Comparison of ENCODE assay signal across 29 mouse cellular contexts in the genomic region with DNA sequence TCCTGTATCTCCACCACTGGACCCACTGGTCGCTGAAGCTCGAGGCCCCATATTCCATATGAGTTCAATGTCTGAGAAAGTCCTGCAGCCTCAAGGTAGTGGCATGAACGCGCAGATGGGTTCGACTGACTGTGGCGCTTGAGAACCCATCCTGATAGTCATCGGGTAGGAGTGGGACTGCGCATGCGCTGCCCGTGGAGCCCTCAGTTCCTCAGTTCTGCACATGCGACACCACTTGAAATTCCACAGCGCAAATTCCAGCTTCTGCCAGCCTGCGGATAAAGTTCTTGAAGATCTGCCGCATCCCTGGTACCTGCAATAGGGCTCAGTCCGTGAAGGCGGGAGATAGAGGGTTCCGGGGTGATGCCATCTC. TPM values are rescaled to one million over a fixed set of nuclear protein-coding genes. Genes with fewer than 3 reads are reported as not detected.
DNase-seq lines count a peak whose midpoint lies in the region; ATAC-seq and TF ChIP-seq lines count a peak whose summit lies in the region.
"Had no signal": no experiment of that assay in that cellular context is flagged by ENCODE, and none has a peak within 500 bp of the region (broad histone marks: within the 10 kb centered on the region; RNA-seq: fewer than 3 reads in every experiment).

No protein-coding gene starts in this region.

- TF ChIP-seq EP300 in heart, postnatal 0 days (IDR thresholded peaks at IDR 0.05; ENCODE audit: low read depth) = no peak

- WGBS in heart, embryonic 12.5 days = 55% methylated on average over 17 of the region's 17 CpGs
- WGBS in heart, embryonic 11.5 days (ENCODE audit: insufficient replicate concordance) = 58% methylated on average over 17 of the region's 17 CpGs
- WGBS in heart, postnatal 0 days = 37% methylated on average over 17 of the region's 17 CpGs
- WGBS in midbrain, embryonic 11.5 days = 79% methylated on average over 17 of the region's 17 CpGs
- WGBS in midbrain, embryonic 13.5 days = 81% methylated on average over 17 of the region's 17 CpGs

- H3K9me3 ChIP-seq in heart, embryonic 12.5 days (replicated peaks) = peaks cover 4% of the 10 kb centered on the region
- no peaks in the 10 kb centered on the region for H3K9me3 ChIP-seq in heart, embryonic 11.5 days (replicated peaks; ENCODE audit: control insufficient read depth, low read length)
- H3K9me3 ChIP-seq in heart, postnatal 0 days (replicated peaks; ENCODE audit: control insufficient read depth, low read length) = no peaks in the 10 kb centered on the region
- no peaks in the 10 kb centered on the region for H3K9me3 ChIP-seq in midbrain, embryonic 11.5 days (ENCODE audit: control insufficient read depth, low read length)
- no peaks in the 10 kb centered on the region for H3K9me3 ChIP-seq in midbrain, embryonic 13.5 days
- H3K9me3 ChIP-seq: limb, embryonic 13.5 days; midbrain, embryonic 15.5 days; neural tube, embryonic 15.5 days had no signal

- no peak for ATAC-seq in heart, embryonic 12.5 days (ENCODE audit: insufficient number of reproducible peaks, low FRiP score)
- ATAC-seq in heart, embryonic 11.5 days (replicated peaks; ENCODE audit: insufficient number of reproducible peaks, low FRiP score, low TSS enrichment) = no peak
- ATAC-seq in heart, postnatal 0 days (ENCODE audit: insufficient read depth, low read depth) = peak; percentile 22; the same call in 1 of the 2 replicates
- no peak for ATAC-seq in midbrain, embryonic 11.5 days (ENCODE audit: low FRiP score)
- ATAC-seq in midbrain, embryonic 13.5 days = no peak
- ATAC-seq: forebrain, embryonic 16.5 days; hindbrain, embryonic 16.5 days; midbrain, embryonic 15.5 days had no signal

- no peak overlapping the region for H3K9ac ChIP-seq in heart, embryonic 12.5 days
- no peak overlapping the region for H3K9ac ChIP-seq in heart, embryonic 11.5 days (ENCODE audit: low read depth, low read length)
- H3K9ac ChIP-seq in heart, postnatal 0 days (replicated peaks; ENCODE audit: low read depth, low read length) = no peak overlapping the region
- no peak overlapping the region for H3K9ac ChIP-seq in midbrain, embryonic 11.5 days (ENCODE audit: low read length)
- no peak overlapping the region for H3K9ac ChIP-seq in midbrain, embryonic 13.5 days (replicated peaks)
- H3K9ac ChIP-seq: limb, embryonic 13.5 days; midbrain, embryonic 15.5 days; neural tube, embryonic 15.5 days had no signal

- H3K4me2 ChIP-seq in heart, embryonic 12.5 days = peak overlapping the region; percentile 28; the same call in 1 of the 2 replicates
- no peak overlapping the region for H3K4me2 ChIP-seq in heart, embryonic 11.5 days
- no peak overlapping the region for H3K4me2 ChIP-seq in heart, postnatal 0 days (ENCODE audit: low read depth, low read length)
- no peak overlapping the region for H3K4me2 ChIP-seq in midbrain, embryonic 11.5 days
- H3K4me2 ChIP-seq in midbrain, embryonic 13.5 days (replicated peaks) = no peak overlapping the region
- H3K4me2 ChIP-seq: limb, embryonic 13.5 days; liver, embryonic 11.5 days; midbrain, embryonic 15.5 days; neural tube, embryonic 15.5 days had no signal

- H3K27me3 ChIP-seq in heart, embryonic 12.5 days (replicated peaks) = peaks cover 10% of the 10 kb centered on the region; the same call in 1 of the 2 replicates
- H3K27me3 ChIP-seq in heart, embryonic 11.5 days (ENCODE audit: control insufficient read depth, insufficient read depth, low read length) = no peaks in the 10 kb centered on the region
- no peaks in the 10 kb centered on the region for H3K27me3 ChIP-seq in heart, postnatal 0 days (ENCODE audit: control insufficient read depth, insufficient read depth, low read length)
- H3K27me3 ChIP-seq in midbrain, embryonic 11.5 days (ENCODE audit: control insufficient read depth, insufficient read depth, low read length) = no peaks in the 10 kb centered on the region
- no peaks in the 10 kb centered on the region for H3K27me3 ChIP-seq in midbrain, embryonic 13.5 days
- H3K27me3 ChIP-seq: limb, embryonic 13.5 days; midbrain, embryonic 15.5 days; neural tube, embryonic 15.5 days had no signal

- no peak for TF ChIP-seq CTCF in heart, postnatal 0 days (IDR thresholded peaks at IDR 0.05; ENCODE audit: low read depth)

- no peaks in the 10 kb centered on the region for H3K36me3 ChIP-seq in heart, embryonic 12.5 days
- H3K36me3 ChIP-seq in heart, embryonic 11.5 days (ENCODE audit: control insufficient read depth, insufficient read depth, low read length) = no peaks in the 10 kb centered on the region
- H3K36me3 ChIP-seq in heart, postnatal 0 days (replicated peaks; ENCODE audit: control insufficient read depth, insufficient read depth, low read length) = no peaks in the 10 kb centered on the region
- no peaks in the 10 kb centered on the region for H3K36me3 ChIP-seq in midbrain, embryonic 11.5 days (ENCODE audit: control insufficient read depth, insufficient read depth, low read length)
- H3K36me3 ChIP-seq in midbrain, embryonic 13.5 days = no peaks in the 10 kb centered on the region
- H3K36me3 ChIP-seq: G1E; limb, embryonic 13.5 days; midbrain, embryonic 15.5 days; neural tube, embryonic 15.5 days had no signal

- DNase-seq in heart, postnatal 0 days (ENCODE audit: low spot score) = no peak
- no peak for DNase-seq in heart, postnatal 25 days (ENCODE audit: low spot score)
- peak; percentile 77 for DNase-seq in midbrain, embryonic 11.5 days (ENCODE audit: low spot score, missing footprints)
- peak; percentile 88 for DNase-seq in R1 (ENCODE audit: low read depth, low spot score)
- DNase-seq in urinary bladder, adult 2 months (ENCODE audit: low spot score) = no peak
- DNase-seq: adrenal gland, postnatal 14 days; cerebellum, adult 11-12 months; cerebellum, postnatal 10 days; gastrocnemius, adult 2 months; gastrocnemius, postnatal 36 days; kidney, adult 18-20 months; kidney, postnatal 4 days; retina, postnatal 1 day; right cerebral cortex, postnatal 14 days; thymus, postnatal 25 days had no signal

- H3K4me1 ChIP-seq in heart, embryonic 12.5 days (replicated peaks) = peaks cover 13% of the 10 kb centered on the region
- no peaks in the 10 kb centered on the region for H3K4me1 ChIP-seq in heart, embryonic 11.5 days (ENCODE audit: control insufficient read depth, insufficient read depth, low read length)
- H3K4me1 ChIP-seq in heart, postnatal 0 days (ENCODE audit: control insufficient read depth, insufficient read depth) = peaks cover 17% of the 10 kb centered on the region
- H3K4me1 ChIP-seq in midbrain, embryonic 11.5 days (ENCODE audit: control insufficient read depth, insufficient read depth, low read length) = no peaks in the 10 kb centered on the region
- no peaks in the 10 kb centered on the region for H3K4me1 ChIP-seq in midbrain, embryonic 13.5 days (replicated peaks)
- H3K4me1 ChIP-seq: limb, embryonic 13.5 days; midbrain, embryonic 15.5 days; neural tube, embryonic 15.5 days had no signal

- no peak overlapping the region for H3K4me3 ChIP-seq in heart, embryonic 12.5 days
- no peak overlapping the region for H3K4me3 ChIP-seq in heart, embryonic 11.5 days (ENCODE audit: low read depth, low read length)
- no peak overlapping the region for H3K4me3 ChIP-seq in heart, postnatal 0 days (ENCODE audit: low read depth, low read length)
- H3K4me3 ChIP-seq in midbrain, embryonic 11.5 days (ENCODE audit: low read depth, low read length) = no peak overlapping the region
- no peak overlapping the region for H3K4me3 ChIP-seq in midbrain, embryonic 13.5 days (replicated peaks)
- H3K4me3 ChIP-seq: erythroblast, embryonic 14.5 days; gastrocnemius, adult 2 months; heart, adult 2 months; limb, embryonic 13.5 days; midbrain, embryonic 15.5 days; neural tube, embryonic 15.5 days had no signal

- intact Hi-C loops in heart, postnatal 25 days (cut with DNase I) = no loop called here

- peak overlapping the region; percentile 48; the same call in 1 of the 2 replicates for H3K27ac ChIP-seq in heart, embryonic 12.5 days (ENCODE audit: poor library complexity, severe bottlenecking)
- H3K27ac ChIP-seq in heart, embryonic 11.5 days (ENCODE audit: low read depth, low read length) = no peak overlapping the region
- H3K27ac ChIP-seq in heart, postnatal 0 days (ENCODE audit: low read depth) = peak overlapping the region; percentile 77
- no peak overlapping the region for H3K27ac ChIP-seq in midbrain, embryonic 11.5 days (ENCODE audit: low read depth, low read length)
- H3K27ac ChIP-seq in midbrain, embryonic 13.5 days = no peak overlapping the region
- H3K27ac ChIP-seq: gastrocnemius, adult 2 months; heart, adult 2 months; limb, embryonic 13.5 days; macrophage; midbrain, embryonic 15.5 days; neural tube, embryonic 15.5 days had no signal

RNA-seq across cellular contexts. Expression of a gene that starts 16.6 kb away (rescaled TPM):
- polyA plus RNA-seq in heart, embryonic 12.5 days (2016; fragmentation: Nextera tagmentation; extraction: Ambion mirVana) = 7.5 and 9.0 TPM in 2 replicates
- polyA plus RNA-seq in heart, embryonic 11.5 days (2014; fragmentation: Nextera tagmentation; extraction: Ambion mirVana) = 4.6 and 5.2 TPM in 2 replicates
- 83.1 and 104 TPM in 2 replicates for total RNA-seq in heart, postnatal 0 days (2014; rRNA removed; ENCODE audit: low replicate concordance)
- 33.9 and 35.5 TPM in 2 replicates for polyA plus RNA-seq in heart, postnatal 0 days (2015; fragmentation: Nextera tagmentation; extraction: Ambion mirVana)
- 10 to 100 TPM; 25.7 to 28.8 TPM for total RNA-seq in heart, postnatal 25 days (2021)
- 7.4 and 9.1 TPM in 2 replicates for polyA plus RNA-seq in midbrain, embryonic 11.5 days (2014; fragmentation: Nextera tagmentation; extraction: Ambion mirVana)
- 2.9 and 4.0 TPM in 2 replicates for polyA plus RNA-seq in midbrain, embryonic 13.5 days (2015; fragmentation: Nextera tagmentation; extraction: Ambion mirVana)
- 22.8 and 28.7 TPM in 2 replicates for polyA plus RNA-seq in urinary bladder, adult 2 months (2012; rRNA removed)
- total RNA-seq: G1E; megakaryocyte-erythroid progenitor cell, adult 5-6 weeks had no signal
- polyA plus RNA-seq: G1E, macrophage had no signal

RNA-seq across cellular contexts. Expression of a gene that starts 23.0 kb away (rescaled TPM):
- polyA plus RNA-seq in heart, embryonic 12.5 days (2016; fragmentation: Nextera tagmentation; extraction: Ambion mirVana) = 12.1 and 12.9 TPM in 2 replicates
- polyA plus RNA-seq in heart, embryonic 11.5 days (2014; fragmentation: Nextera tagmentation; extraction: Ambion mirVana) = 11.9 and 13.4 TPM in 2 replicates
- 15.1 and 16.3 TPM in 2 replicates for total RNA-seq in heart, postnatal 0 days (2014; rRNA removed; ENCODE audit: low replicate concordance)
- 10.7 and 11.0 TPM in 2 replicates for polyA plus RNA-seq in heart, postnatal 0 days (2015; fragmentation: Nextera tagmentation; extraction: Ambion mirVana)
- 1 to 10 TPM; 5.0 to 5.2 TPM for total RNA-seq in heart, postnatal 25 days (2021)
- 13.1 and 15.0 TPM in 2 replicates for polyA plus RNA-seq in midbrain, embryonic 11.5 days (2014; fragmentation: Nextera tagmentation; extraction: Ambion mirVana)
- polyA plus RNA-seq in midbrain, embryonic 13.5 days (2015; fragmentation: Nextera tagmentation; extraction: Ambion mirVana) = 15.5 and 18.2 TPM in 2 replicates
- 18.2 and 26.4 TPM in 2 replicates for polyA plus RNA-seq in urinary bladder, adult 2 months (2012; rRNA removed)

RNA-seq across cellular contexts. Expression of a gene that starts 23.2 kb away (rescaled TPM):
- polyA plus RNA-seq in heart, embryonic 12.5 days (2016; fragmentation: Nextera tagmentation; extraction: Ambion mirVana) = 638 and 663 TPM in 2 replicates
- polyA plus RNA-seq in heart, embryonic 11.5 days (2014; fragmentation: Nextera tagmentation; extraction: Ambion mirVana) = 651 and 677 TPM in 2 replicates
- total RNA-seq in heart, postnatal 0 days (2014; rRNA removed; ENCODE audit: low replicate concordance) = 892 and 948 TPM in 2 replicates
- 1,914 and 1,978 TPM in 2 replicates for polyA plus RNA-seq in heart, postnatal 0 days (2015; fragmentation: Nextera tagmentation; extraction: Ambion mirVana)
- 100 to 1,000 TPM; 913 to 934 TPM for total RNA-seq in heart, postnatal 25 days (2021)
- 323 and 337 TPM in 2 replicates for polyA plus RNA-seq in midbrain, embryonic 11.5 days (2014; fragmentation: Nextera tagmentation; extraction: Ambion mirVana)
- polyA plus RNA-seq in midbrain, embryonic 13.5 days (2015; fragmentation: Nextera tagmentation; extraction: Ambion mirVana) = 465 and 479 TPM in 2 replicates
- 308 and 313 TPM in 2 replicates for polyA plus RNA-seq in urinary bladder, adult 2 months (2012; rRNA removed)

RNA-seq across cellular contexts. Expression of a gene that starts 23.8 kb away (rescaled TPM):
- 33.3 and 34.8 TPM in 2 replicates for polyA plus RNA-seq in heart, embryonic 12.5 days (2016; fragmentation: Nextera tagmentation; extraction: Ambion mirVana)
- 28.4 and 32.1 TPM in 2 replicates for polyA plus RNA-seq in heart, embryonic 11.5 days (2014; fragmentation: Nextera tagmentation; extraction: Ambion mirVana)
- 25.8 and 28.9 TPM in 2 replicates for total RNA-seq in heart, postnatal 0 days (2014; rRNA removed; ENCODE audit: low replicate concordance)
- polyA plus RNA-seq in heart, postnatal 0 days (2015; fragmentation: Nextera tagmentation; extraction: Ambion mirVana) = 21.1 and 23.0 TPM in 2 replicates
- total RNA-seq in heart, postnatal 25 days (2021) = 10 to 100 TPM; 18.3 to 18.8 TPM
- 31.5 and 34.6 TPM in 2 replicates for polyA plus RNA-seq in midbrain, embryonic 11.5 days (2014; fragmentation: Nextera tagmentation; extraction: Ambion mirVana)
- 63.7 TPM in 2 replicates for polyA plus RNA-seq in midbrain, embryonic 13.5 days (2015; fragmentation: Nextera tagmentation; extraction: Ambion mirVana)
- 50.0 and 61.3 TPM in 2 replicates for polyA plus RNA-seq in urinary bladder, adult 2 months (2012; rRNA removed)

RNA-seq across cellular contexts. Expression of a gene that starts 29.3 kb away (rescaled TPM):
- polyA plus RNA-seq in heart, embryonic 12.5 days (2016; fragmentation: Nextera tagmentation; extraction: Ambion mirVana) = 1.0 and 1.4 TPM in 2 replicates
- polyA plus RNA-seq in heart, embryonic 11.5 days (2014; fragmentation: Nextera tagmentation; extraction: Ambion mirVana) = 0.97 and 1.0 TPM in 2 replicates
- 0.62 TPM in 1 of 2 replicates, not detected in the other for total RNA-seq in heart, postnatal 0 days (2014; rRNA removed; ENCODE audit: low replicate concordance)
- polyA plus RNA-seq in heart, postnatal 0 days (2015; fragmentation: Nextera tagmentation; extraction: Ambion mirVana) = 0.49 and 0.67 TPM in 2 replicates
- total RNA-seq in heart, postnatal 25 days (2021) = under 1 TPM; 0.13 to 0.22 TPM
- 0.54 and 1.0 TPM in 2 replicates for polyA plus RNA-seq in midbrain, embryonic 11.5 days (2014; fragmentation: Nextera tagmentation; extraction: Ambion mirVana)
- 1.7 and 1.9 TPM in 2 replicates for polyA plus RNA-seq in midbrain, embryonic 13.5 days (2015; fragmentation: Nextera tagmentation; extraction: Ambion mirVana)
- polyA plus RNA-seq in urinary bladder, adult 2 months (2012; rRNA removed) = 1.1 and 1.5 TPM in 2 replicates
- polyA plus RNA-seq: macrophage had no signal

Comparison
In these comparisons a context has a peak if more than half of its experiments do, and no peak if none do; other contexts are left out.
1. H3K27ac ChIP-seq: peak in heart, embryonic 12.5 days (single experiment) and heart, postnatal 0 days (single experiment); none in heart, embryonic 11.5 days (single experiment), midbrain, embryonic 11.5 days (single experiment) and midbrain, embryonic 13.5 days (single experiment).
2. DNase-seq: peak in midbrain, embryonic 11.5 days (single experiment) and R1 (single experiment); none in heart, postnatal 0 days (single experiment), heart, postnatal 25 days (single experiment) and urinary bladder, adult 2 months (single experiment).